Mouse (Mus musculus): ENCODE data around the gene Oma1. TPM values are rescaled to one million over a fixed set of nuclear protein-coding genes. Genes with fewer than 3 reads are reported as not detected.

Gene Oma1
- polyA plus RNA-seq, 1 experiment from 2014 or later, result 33.3 TPM

DNA sequence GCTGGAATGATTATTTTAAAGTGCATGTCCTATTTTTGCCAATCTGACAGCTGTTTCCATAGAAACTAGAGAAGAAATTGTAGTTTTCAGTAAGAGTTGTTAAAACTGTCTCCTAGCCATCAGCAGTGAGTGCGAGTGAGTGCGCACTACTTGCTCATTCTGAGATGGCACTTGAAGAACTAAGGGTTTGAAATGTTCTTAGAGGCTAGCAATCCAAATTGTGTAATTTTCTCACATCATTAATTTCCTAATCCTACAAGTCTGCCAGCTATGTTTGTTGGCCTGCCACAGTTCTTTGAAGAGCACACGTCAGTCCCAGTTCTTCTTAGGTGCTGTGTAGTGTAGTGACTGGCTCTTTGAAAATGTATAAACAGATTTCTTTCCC is 906 bp downstream of the Oma1 start:
- Histone ChIP-seq H3K9ac (ENCODE audit: low read length) (peak overlapping the region; percentile 95), H3K4me1 (ENCODE audit: control insufficient read depth, insufficient read depth, low read length) (peaks cover 7% of the 10 kb centered on the region), H3K36me3 (ENCODE audit: control insufficient read depth, insufficient read depth) (no peaks in the 10 kb centered on the region), H3K27me3 (ENCODE audit: control insufficient read depth, insufficient read depth, low read length) (no peaks in the 10 kb centered on the region), H3K9me3 (replicated peaks; ENCODE audit: control insufficient read depth, low read length) (no peaks in the 10 kb centered on the region), H3K4me3 (ENCODE audit: low read length) (peak overlapping the region; percentile 77), H3K4me2 (ENCODE audit: low read depth, low read length) (peak overlapping the region; percentile 77), H3K27ac (ENCODE audit: low read length) (peak overlapping the region; percentile 99)
- no peak for ATAC-seq (replicated peaks; ENCODE audit: extremely low read depth, insufficient read depth, low FRiP score)
- 55% methylated on average over 3 of the region's 3 CpGs for WGBS

DNA sequence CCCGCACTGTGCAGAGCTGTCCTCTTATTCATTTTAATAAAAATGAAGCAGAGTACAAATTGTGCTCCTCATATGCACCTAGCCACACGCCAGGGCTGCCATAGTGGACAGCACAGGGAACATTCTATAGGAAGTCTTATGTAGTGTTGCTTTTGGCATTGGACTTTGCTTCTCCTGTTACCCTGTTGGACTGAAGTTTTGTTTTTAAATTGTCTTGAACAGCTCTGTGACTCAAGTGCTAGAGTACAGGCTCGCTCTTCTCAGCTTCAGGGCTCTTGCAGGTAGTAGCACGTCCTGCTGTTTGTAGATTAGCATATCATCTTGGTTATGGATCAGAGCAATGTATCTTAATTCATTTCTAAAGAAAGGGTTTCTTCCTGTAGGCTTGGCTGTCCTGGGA is 2.2 kb downstream of the Oma1 start:
- no peaks in the 10 kb centered on the region for H3K9me3 ChIP-seq (replicated peaks; ENCODE audit: control insufficient read depth, low read length)
- H3K27me3 ChIP-seq (ENCODE audit: control insufficient read depth, insufficient read depth, low read length), result no peaks in the 10 kb centered on the region
- no peak overlapping the region for H3K9ac ChIP-seq (ENCODE audit: low read length)
- H3K4me1 ChIP-seq (ENCODE audit: control insufficient read depth, insufficient read depth, low read length), result peaks cover 7% of the 10 kb centered on the region
- WGBS, result 85% methylated on average over 4 of the region's 4 CpGs
- no peak for ATAC-seq (replicated peaks; ENCODE audit: extremely low read depth, insufficient read depth, low FRiP score)
- H3K4me3 ChIP-seq (ENCODE audit: low read length), result no peak overlapping the region
- no peak overlapping the region for H3K4me2 ChIP-seq (ENCODE audit: low read depth, low read length)
- H3K36me3 ChIP-seq (ENCODE audit: control insufficient read depth, insufficient read depth), result no peaks in the 10 kb centered on the region
- H3K27ac ChIP-seq (ENCODE audit: low read length), result no peak overlapping the region

GRCm38 (mm10) chr4:103321461-103321860 is 7.8 kb downstream of the Oma1 start:
- Histone ChIP-seq H3K4me2 (ENCODE audit: low read depth, low read length) (no peak overlapping the region), H3K27me3 (ENCODE audit: control insufficient read depth, insufficient read depth, low read length) (no peaks in the 10 kb centered on the region), H3K4me3 (ENCODE audit: low read length) (no peak overlapping the region), H3K36me3 (ENCODE audit: control insufficient read depth, insufficient read depth) (peaks cover 3% of the 10 kb centered on the region; the same call in 1 of the 2 replicates), H3K9ac (ENCODE audit: low read length) (no peak overlapping the region), H3K9me3 (replicated peaks; ENCODE audit: control insufficient read depth, low read length) (no peaks in the 10 kb centered on the region), H3K4me1 (ENCODE audit: control insufficient read depth, insufficient read depth, low read length) (no peaks in the 10 kb centered on the region), H3K27ac (ENCODE audit: low read length) (no peak overlapping the region)
- WGBS, result 62% methylated on average over 6 of the region's 6 CpGs
- no peak for ATAC-seq (replicated peaks; ENCODE audit: extremely low read depth, insufficient read depth, low FRiP score)

- Histone ChIP-seq H3K9me3 (replicated peaks; ENCODE audit: control insufficient read depth, low read length) (no peaks in the 10 kb centered on the region), H3K4me1 (ENCODE audit: control insufficient read depth, insufficient read depth, low read length) (no peaks in the 10 kb centered on the region), H3K36me3 (ENCODE audit: control insufficient read depth, insufficient read depth) (peaks cover 3% of the 10 kb centered on the region; the same call in 1 of the 2 replicates), H3K27me3 (ENCODE audit: control insufficient read depth, insufficient read depth, low read length) (no peaks in the 10 kb centered on the region), H3K9ac (ENCODE audit: low read length) (no peak overlapping the region), H3K27ac (ENCODE audit: low read length) (no peak overlapping the region), H3K4me3 (ENCODE audit: low read length) (no peak overlapping the region), H3K4me2 (ENCODE audit: low read depth, low read length) (no peak overlapping the region)
- ATAC-seq (replicated peaks; ENCODE audit: extremely low read depth, insufficient read depth, low FRiP score), result no peak
- 58% methylated on average over 17 of the region's 17 CpGs for WGBS
Observed at GRCm38 (mm10) chr4:103324688-103325451, 11.3 kb downstream of the Oma1 start.

GRCm38 (mm10) chr4:103326994-103327393 is 13.4 kb downstream of the Oma1 start:
- Histone ChIP-seq H3K27me3 (ENCODE audit: control insufficient read depth, insufficient read depth, low read length) (no peaks in the 10 kb centered on the region), H3K4me2 (ENCODE audit: low read depth, low read length) (no peak overlapping the region), H3K4me3 (ENCODE audit: low read length) (no peak overlapping the region), H3K9me3 (replicated peaks; ENCODE audit: control insufficient read depth, low read length) (no peaks in the 10 kb centered on the region), H3K9ac (ENCODE audit: low read length) (no peak overlapping the region), H3K36me3 (ENCODE audit: control insufficient read depth, insufficient read depth) (peaks cover 9% of the 10 kb centered on the region), H3K4me1 (ENCODE audit: control insufficient read depth, insufficient read depth, low read length) (no peaks in the 10 kb centered on the region), H3K27ac (ENCODE audit: low read length) (no peak overlapping the region)
- ATAC-seq (replicated peaks; ENCODE audit: extremely low read depth, insufficient read depth, low FRiP score), result no peak
- WGBS, result 66% methylated on average over 3 of the region's 3 CpGs

- Histone ChIP-seq H3K4me2 (ENCODE audit: low read depth, low read length) (no peak overlapping the region), H3K9ac (ENCODE audit: low read length) (no peak overlapping the region), H3K27ac (ENCODE audit: low read length) (no peak overlapping the region), H3K36me3 (ENCODE audit: control insufficient read depth, insufficient read depth) (peaks cover 10% of the 10 kb centered on the region), H3K4me3 (ENCODE audit: low read length) (no peak overlapping the region), H3K27me3 (ENCODE audit: control insufficient read depth, insufficient read depth, low read length) (no peaks in the 10 kb centered on the region), H3K4me1 (ENCODE audit: control insufficient read depth, insufficient read depth, low read length) (no peaks in the 10 kb centered on the region), H3K9me3 (replicated peaks; ENCODE audit: control insufficient read depth, low read length) (no peaks in the 10 kb centered on the region)
- 45% methylated on average over 6 of the region's 6 CpGs for WGBS
- ATAC-seq (replicated peaks; ENCODE audit: extremely low read depth, insufficient read depth, low FRiP score), result no peak
Observed at GRCm38 (mm10) chr4:103329348-103329747, 15.7 kb downstream of the Oma1 start.

- Histone ChIP-seq H3K27me3 (ENCODE audit: control insufficient read depth, insufficient read depth, low read length) (no peaks in the 10 kb centered on the region), H3K4me2 (ENCODE audit: low read depth, low read length) (no peak overlapping the region), H3K4me3 (ENCODE audit: low read length) (no peak overlapping the region), H3K27ac (ENCODE audit: low read length) (no peak overlapping the region), H3K9me3 (replicated peaks; ENCODE audit: control insufficient read depth, low read length) (no peaks in the 10 kb centered on the region), H3K36me3 (ENCODE audit: control insufficient read depth, insufficient read depth) (peaks cover 10% of the 10 kb centered on the region), H3K9ac (ENCODE audit: low read length) (no peak overlapping the region), H3K4me1 (ENCODE audit: control insufficient read depth, insufficient read depth, low read length) (no peaks in the 10 kb centered on the region)
- WGBS, result 80% methylated on average over 5 of the region's 5 CpGs
- no peak for ATAC-seq (replicated peaks; ENCODE audit: extremely low read depth, insufficient read depth, low FRiP score)
Observed at GRCm38 (mm10) chr4:103335134-103335533, 21.5 kb downstream of the Oma1 start.

DNA sequence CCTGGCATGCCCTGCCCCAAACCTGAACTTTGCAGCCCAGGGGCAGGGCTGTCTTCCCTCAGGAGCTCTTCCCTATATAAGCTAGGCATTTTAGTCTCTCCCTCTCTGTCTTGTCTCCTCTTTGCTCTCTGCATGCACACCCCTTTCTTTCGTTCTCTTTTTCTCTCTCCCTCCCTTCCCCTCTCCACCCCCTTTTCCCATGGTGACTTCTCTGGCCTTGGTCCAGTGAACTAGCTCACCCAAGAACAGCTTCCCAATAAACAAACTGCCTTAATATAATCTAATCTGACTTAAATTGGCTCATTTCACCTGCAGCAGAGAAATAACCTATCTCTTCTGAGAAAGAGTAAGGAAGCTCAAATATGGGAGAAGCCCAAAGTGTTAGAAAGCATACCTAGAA is 27.1 kb downstream of the Oma1 start:
- Histone ChIP-seq H3K9me3 (replicated peaks; ENCODE audit: control insufficient read depth, low read length) (no peaks in the 10 kb centered on the region), H3K4me3 (ENCODE audit: low read length) (no peak overlapping the region), H3K4me2 (ENCODE audit: low read depth, low read length) (no peak overlapping the region), H3K27me3 (ENCODE audit: control insufficient read depth, insufficient read depth, low read length) (no peaks in the 10 kb centered on the region), H3K9ac (ENCODE audit: low read length) (no peak overlapping the region), H3K4me1 (ENCODE audit: control insufficient read depth, insufficient read depth, low read length) (no peaks in the 10 kb centered on the region), H3K36me3 (ENCODE audit: control insufficient read depth, insufficient read depth) (no peaks in the 10 kb centered on the region), H3K27ac (ENCODE audit: low read length) (no peak overlapping the region)
- no peak for ATAC-seq (replicated peaks; ENCODE audit: extremely low read depth, insufficient read depth, low FRiP score)
- 65% methylated on average over 1 of the region's 1 CpGs for WGBS

GRCm38 (mm10) chr4:103341620-103342019 is 28.0 kb downstream of the Oma1 start:
- WGBS, result 76% methylated on average over 4 of the region's 4 CpGs
- Histone ChIP-seq H3K9me3 (replicated peaks; ENCODE audit: control insufficient read depth, low read length) (no peaks in the 10 kb centered on the region), H3K27me3 (ENCODE audit: control insufficient read depth, insufficient read depth, low read length) (no peaks in the 10 kb centered on the region), H3K9ac (ENCODE audit: low read length) (no peak overlapping the region), H3K4me3 (ENCODE audit: low read length) (no peak overlapping the region), H3K4me1 (ENCODE audit: control insufficient read depth, insufficient read depth, low read length) (no peaks in the 10 kb centered on the region), H3K4me2 (ENCODE audit: low read depth, low read length) (no peak overlapping the region), H3K27ac (ENCODE audit: low read length) (no peak overlapping the region), H3K36me3 (ENCODE audit: control insufficient read depth, insufficient read depth) (no peaks in the 10 kb centered on the region)
- no peak for ATAC-seq (replicated peaks; ENCODE audit: extremely low read depth, insufficient read depth, low FRiP score)

Data from heart, embryonic 16.5 days (tissue).